Mouse (Mus musculus) naive thymus-derived CD4-positive, alpha-beta T cell, adult 2 months (primary cell): ENCODE measurements at regions not wholly inside any gene's neighbourhood (a gene's known extent, or its start where the extent isn't known, plus 50 kb on each side); places are given as distances from the start of the nearest gene placed in this dataset.

Experiments
- DNase-seq: peaks from one replicate; pipeline ENCODE4 v3.0.0-alpha.2; 2011; ENCODE audit warnings: low read depth

DNA sequence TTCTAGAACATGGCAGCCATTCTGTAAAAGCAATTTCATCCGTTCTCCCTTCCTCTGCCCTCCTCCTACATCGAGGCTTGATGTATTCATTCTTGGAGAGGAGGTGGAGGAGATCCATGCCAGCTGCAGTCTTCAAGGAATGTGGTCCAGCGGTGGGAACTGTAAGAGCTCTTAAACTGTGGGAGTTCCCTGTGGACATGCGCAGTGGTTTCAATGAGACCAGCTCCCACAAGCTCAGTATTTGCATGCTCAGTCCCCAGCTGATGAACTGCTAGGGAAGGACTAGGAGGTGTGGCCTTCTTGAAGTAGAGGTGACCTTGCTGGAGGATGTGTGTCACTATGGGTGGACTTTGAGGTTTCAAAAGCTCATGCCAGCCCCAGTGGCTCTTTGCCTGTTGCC lies 163.7 kb upstream of the Ctnnb1 start:
- no peak for DNase-seq

DNA sequence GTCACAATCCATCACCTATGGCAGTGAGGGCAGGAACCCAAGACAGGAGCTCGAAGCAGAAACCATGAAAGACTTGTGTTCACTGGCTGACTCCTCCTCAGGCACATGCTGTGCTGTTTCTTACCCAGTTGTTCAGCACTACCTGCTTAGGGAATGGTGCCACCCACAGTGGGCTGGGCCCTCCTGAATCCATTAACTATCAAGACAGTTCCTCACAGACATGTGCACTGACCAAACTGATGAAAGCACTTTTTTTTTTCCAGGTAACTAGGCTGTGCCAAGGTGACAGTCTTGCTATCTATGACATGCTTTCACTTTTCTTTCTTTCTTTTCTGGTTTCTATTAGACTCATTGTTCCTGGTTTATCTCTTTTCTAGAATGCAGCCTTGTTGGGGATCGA lies 162.1 kb upstream of the Ctnnb1 start:
- no peak for DNase-seq

DNA sequence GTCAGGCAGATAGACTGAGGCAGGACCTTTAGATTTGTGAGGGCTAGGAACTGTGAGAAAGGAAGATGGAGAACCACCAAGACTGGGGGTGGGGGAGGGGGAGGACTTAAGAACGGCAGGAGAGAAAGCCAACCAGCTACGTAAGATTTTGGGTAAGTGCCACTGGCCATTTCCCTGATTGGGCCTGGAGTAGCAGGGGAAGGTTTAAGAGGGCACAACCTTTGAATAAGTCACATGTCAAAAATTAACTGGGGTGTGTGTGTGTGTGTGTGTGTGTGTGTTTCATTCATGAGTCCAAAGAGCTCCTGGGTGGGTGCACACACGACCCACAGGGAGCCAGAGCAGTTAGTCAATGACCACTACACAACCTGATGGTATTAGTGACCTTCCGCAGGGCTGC lies 161.6 kb upstream of the Ctnnb1 start:
- DNase-seq = no peak

DNA sequence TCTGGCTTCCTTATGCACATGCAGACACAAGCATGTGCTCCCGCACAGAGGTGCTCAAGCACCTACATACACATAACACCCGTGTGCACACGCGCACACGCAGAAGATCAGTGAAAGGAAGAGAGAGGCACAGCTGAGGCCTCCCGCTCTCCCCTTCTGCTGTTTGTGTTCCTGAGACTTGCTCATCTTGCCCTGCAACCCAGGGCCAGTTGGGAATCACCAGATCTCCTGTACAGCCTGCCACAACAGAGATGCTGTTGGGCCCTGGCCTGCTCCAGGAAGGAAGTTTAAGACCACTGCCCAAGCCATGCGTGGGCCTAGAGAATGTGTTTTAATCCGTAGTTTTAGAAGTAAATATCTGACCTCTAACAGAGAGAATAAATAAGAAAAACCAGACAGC lies 160.0 kb upstream of the Ctnnb1 start:
- DNase-seq = no peak

DNA sequence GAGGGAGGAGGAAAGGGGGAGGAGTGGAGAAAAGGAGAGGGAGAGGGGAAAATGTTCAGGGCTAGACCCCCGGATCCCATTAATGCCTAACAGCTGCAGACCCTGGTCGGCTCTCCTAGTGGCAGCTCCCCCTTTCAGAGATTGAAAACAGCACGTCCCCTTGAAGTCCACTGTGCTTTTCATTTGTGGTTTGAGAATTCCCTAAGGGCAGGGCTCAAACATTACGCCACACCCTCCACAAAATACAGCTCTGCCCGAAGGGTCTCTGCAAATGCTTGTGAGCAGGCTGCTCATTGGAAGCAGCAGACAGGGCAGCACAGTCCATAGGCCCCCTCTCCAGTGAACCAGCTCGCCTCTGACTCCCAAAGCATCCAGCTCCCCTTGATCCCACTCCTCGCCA lies 159.3 kb upstream of the Ctnnb1 start:
- no peak for DNase-seq

DNA sequence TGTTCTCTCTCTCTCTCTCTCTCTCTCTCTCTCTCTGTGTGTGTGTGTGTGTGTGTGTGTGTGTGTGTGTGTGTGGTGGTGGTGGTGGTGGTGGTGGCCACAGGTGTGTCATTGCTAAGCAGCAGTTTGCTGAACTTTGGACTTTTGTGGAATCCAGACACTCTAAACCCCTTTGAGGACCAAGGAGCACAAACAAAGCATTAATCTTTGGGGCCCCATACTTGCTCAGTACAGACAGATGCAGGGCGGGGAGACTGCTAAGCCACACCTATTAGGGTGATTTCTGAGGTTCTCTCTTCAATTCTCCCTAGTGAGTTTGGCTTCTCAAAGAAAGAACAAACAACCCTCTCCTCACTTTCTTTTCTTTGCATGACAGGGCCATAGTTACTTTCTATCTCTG lies 158.1 kb upstream of the Ctnnb1 start:
- no peak for DNase-seq

DNA sequence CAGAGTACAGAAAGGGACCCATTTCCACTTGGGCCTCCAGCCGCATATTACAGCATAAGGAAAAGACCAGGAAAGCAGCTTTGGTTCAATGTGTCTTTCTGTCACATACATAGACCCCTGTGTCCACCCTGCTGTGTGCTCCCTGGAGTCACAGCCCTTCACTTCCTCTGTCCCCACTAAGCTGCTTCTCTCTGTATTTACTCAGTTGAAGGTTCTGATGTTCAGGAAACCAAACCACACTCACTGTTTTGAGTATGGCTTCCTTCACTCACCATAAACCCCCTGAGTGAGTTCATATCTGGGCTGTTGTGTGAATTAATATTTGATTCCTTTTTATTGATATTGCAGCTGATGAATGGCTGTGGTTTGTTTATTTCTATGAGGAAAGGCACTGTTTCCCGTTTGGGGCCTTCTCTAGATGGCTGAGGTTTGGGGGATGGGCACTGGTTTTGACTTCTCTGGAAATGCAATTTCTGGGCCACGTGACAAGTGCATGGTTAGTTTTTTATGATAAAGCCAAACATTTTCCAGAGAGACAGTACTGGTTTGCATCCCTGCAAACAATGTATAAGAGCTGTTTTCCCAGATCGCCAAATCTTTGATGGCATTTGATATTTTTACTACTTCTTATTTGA lies 157.0 kb upstream of the Ctnnb1 start:
- DNase-seq = peak; percentile 29

DNA sequence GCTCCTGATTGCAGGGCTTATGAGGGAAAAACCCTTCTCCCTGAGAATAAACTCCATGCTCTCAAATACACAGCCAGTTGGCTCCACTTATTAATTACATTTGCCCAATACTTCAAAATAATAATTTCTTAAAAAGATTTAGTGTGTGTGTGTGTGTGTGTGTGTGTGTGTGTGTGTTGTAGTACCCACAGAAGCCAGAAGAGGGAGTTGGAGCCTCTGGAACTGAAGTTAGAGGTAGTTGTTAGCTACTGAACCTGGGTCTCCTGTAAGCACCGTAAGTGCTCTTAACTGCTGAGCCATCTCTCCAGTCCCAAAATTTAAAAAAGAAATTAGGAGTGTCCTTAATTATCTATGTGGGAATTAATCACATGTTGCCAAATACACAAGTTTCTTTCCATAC lies 154.8 kb upstream of the Ctnnb1 start:
- DNase-seq = no peak

DNA sequence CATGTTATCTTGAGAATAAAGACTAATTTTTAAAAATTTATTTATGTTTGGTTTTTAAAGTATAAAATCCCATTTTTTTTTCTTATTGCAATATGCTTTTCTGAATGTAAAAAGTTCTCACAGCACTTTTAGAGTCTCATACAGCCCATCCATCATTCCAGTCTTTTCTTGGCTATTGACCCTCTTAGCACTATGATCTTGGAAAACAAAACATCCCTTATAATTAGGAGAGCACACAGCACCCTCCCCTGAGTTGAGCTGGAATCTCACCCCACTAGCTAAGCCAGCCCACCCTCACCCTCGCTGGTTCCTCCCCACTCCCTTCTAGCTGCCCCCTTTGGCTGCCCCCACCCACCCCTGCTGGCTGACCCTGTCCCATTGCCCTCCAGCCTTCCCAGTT lies 154.2 kb upstream of the Ctnnb1 start:
- no peak for DNase-seq

DNA sequence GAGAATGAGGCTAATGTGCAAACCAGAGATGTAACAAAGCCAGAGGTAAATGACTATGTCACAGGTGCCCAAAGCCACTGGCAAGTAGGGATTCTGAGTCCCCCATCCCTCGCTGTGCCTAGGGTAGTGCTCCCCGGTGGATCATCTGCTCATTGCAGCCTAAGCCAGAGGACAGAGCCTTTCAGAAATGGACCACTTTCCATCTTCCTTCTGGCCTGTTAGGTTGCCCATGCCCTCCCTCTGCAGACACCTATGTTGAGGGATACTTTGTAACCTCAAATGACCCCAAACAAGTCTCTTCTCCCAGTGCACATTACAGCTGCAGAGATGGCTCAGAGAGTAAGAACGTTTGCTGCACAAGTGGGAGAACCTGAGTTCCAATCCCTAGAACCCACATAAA lies 153.3 kb upstream of the Ctnnb1 start:
- no peak for DNase-seq

DNA sequence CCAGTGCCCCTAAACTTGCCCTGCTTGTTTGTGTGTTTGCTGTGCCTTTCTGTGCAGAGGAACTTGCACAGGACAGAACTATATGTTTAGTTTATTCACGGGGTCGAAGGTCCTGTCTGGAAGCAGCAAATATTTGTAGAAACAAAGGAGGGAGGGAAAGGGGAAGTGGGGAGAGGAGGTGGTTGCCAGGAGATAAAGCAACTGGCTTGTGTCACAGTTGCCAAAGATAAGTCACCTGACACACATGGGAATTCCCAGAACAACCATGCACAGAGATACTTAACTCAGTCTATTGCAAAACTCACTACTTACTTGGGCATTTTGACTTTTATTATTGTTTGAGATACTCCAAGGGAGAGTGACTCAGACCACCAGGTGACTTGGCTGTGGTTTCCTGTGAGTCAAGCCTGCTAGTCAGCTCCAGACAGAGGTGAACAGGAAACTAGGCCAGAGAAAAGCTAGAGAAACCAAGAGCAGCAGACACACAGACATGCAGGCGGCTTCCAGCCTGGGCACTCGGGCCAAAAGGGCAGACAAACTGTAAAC lies 152.5 kb upstream of the Ctnnb1 start:
- peak; percentile 59 for DNase-seq

DNA sequence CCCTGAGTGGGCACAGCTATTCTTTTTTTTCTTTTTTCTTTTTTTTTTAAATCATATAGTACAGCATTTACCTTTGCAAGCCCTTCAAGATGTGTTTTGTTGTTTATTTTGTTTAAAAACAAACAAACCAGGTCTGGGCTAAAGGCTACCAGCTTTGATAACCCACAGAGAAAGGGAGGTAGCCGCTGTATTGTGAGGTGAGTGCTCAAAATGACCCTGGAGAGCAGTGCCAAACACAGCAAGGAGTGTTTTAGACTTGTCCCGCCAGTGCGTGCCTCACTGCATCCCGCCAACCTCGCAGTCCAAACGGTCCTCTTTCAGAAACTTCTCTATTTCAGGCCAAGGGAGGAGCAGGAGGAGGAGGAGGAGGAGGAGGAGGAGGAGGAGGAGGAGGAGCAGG lies 152.0 kb upstream of the Ctnnb1 start:
- DNase-seq = no peak

DNA sequence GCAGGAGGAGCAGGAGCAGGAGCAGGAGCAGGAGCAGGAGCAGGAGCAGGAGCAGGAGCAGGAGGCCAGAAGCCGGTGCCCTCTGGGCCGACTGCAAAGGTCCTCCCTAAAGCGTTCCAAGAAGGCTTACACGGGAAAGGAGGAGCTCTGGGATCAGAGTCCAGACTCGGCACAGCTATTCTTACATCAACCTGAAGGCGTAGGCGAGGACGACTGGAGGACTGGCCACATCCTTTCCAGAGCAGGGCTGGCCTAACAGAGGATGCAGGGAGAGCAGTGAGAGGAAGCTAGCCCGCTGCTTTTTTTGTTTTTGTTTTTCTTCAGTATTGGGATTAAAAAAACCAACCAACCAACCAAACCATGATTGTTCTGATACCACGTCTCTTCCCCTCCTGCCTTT lies 151.5 kb upstream of the Ctnnb1 start:
- DNase-seq = no peak

DNA sequence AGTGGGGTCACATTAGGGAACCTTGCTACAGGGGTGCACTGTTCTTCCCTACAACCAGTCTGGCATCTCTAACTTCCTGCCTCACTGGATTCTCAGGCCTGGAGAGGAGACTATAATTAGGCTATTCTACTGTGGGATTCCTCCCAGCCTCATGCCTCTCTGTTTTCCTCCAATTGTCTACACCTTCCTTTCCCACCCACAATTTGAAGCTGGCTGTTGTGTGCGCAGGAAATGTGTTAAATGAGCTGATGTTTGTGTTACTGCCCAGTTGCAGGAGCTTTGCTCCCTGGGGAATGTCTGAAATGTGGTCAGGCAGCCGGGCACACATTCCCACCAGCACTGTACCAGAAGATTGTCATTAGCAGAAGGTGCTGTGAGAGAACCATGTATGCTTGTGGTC lies 150.6 kb upstream of the Ctnnb1 start:
- no peak for DNase-seq

DNA sequence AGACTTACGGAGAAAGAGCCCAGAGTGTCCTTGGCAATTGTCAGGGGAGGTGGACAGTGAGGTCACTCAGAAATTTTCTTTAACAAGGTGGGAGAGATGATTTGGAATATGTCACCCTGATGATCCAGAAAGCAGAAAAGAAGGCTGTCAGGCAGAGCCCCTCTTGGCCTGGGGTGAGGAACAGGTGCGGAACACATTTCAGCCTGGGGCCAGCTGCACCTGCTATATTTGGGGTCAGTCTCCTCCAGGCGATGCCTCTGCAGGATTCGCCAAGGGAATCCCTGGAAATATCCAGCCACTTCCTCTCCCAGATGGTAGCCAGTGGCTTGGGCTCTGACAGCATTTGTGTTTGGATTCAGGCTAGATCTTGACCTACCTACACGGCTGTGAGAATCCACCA lies 134.8 kb upstream of the Ctnnb1 start:
- DNase-seq = no peak

DNA sequence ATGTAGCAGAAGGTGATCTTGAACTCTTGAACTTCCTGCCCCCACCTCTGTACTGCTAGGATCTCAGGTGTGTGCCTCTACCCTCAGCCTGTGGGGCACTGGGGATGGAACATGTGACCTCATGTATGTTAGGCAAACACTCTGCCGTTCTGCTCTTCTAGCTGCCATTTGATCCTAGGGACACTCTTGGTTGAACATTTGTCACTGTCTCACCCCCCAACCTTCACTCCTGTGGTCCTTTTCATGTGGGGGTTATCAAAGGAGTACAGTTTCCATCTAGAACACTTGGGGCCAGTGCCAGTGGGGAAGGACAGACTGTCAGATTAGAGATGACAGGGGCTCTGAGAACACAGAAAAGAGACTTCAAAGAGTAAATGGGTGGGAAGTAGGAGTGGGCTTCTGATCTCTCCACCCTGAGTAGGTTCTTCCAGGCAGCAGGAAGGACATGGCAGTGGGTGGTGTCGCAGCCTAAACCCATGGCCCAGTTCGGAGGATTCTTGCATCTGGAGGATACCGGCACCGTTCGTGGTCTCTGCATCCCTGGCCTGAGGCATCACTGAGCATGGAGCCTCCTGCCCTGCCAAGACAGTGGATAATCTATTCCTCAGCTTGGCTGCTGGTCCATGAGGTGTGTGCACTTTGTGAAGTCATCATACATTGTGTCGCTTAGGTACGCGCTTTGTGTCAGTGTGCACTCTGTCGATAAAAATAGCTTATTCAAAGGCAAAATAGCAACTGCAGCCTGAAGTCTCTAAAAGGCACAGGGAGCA lies 132.7 kb upstream of the Ctnnb1 start:
- peak; percentile 53 for DNase-seq

DNA sequence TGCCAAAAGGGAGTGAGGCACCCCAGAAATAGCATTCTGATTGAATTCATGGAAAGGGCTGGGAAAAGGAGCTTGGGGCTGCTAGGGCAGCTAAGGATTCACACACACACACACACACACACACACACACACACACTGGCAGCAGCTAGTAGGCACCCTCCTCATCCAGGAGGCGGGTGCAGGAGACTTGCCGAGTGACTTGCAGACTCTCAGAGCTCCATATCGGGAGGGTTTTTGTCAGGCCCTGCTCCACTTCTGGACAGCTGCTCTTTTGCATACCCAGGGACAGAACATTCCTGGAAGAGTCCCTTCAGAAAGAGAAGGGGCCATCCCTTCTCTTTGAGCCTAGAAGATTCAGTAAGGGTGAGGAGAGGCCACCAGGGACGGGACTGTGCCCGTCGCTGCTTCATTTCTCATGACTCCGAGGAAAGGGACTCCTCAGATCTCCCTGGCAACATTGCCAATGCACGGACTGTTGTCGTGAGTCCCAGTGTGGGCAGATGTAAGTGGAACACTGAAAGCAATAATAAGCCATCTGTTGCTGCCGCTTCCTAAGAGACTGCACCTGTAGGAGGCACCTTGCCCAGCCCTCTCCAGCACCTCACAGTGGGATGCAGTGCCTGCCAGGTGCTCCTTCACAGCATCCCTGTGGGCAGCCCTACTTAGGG lies 130.9 kb upstream of the Ctnnb1 start:
- no peak for DNase-seq

DNA sequence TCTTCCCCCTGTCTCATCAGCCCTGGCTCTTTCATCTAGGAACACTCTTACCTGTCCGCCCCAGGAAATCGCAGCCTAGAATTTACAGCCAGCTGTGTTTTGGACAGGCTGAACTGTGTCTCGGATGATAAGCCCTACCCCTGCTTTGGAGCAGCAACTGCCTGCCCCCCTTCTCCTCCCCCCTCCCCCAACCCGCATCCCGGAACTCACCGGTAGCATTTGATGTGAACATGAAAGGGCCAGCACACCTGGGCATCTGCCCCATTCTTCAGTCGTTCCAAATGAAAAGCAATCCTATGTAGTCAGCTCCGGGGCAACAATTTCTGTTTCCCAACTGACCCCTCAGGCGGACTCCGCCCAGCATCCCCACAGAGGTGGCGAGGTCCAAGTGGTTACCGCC lies 130.1 kb upstream of the Ctnnb1 start:
- DNase-seq = no peak

DNA sequence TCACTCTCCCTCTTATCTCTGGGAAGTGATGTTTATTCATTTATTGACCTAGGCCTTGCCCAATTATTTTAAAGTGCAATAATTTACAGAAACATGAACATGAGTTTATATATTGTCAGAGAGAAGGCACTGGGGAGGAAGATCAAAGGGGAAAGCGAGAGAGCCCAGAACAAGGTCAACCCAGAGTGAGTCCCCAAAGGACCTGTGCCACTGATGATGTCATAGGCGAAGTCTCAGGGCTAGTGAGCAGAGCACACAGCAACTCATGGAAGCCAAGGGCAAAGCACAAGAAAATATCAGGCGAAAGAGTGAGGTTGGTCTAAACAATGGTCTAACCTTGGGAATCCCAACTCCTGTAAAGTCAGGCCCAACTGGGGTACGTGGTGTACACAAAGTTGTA lies 126.4 kb upstream of the Ctnnb1 start:
- DNase-seq = no peak

DNA sequence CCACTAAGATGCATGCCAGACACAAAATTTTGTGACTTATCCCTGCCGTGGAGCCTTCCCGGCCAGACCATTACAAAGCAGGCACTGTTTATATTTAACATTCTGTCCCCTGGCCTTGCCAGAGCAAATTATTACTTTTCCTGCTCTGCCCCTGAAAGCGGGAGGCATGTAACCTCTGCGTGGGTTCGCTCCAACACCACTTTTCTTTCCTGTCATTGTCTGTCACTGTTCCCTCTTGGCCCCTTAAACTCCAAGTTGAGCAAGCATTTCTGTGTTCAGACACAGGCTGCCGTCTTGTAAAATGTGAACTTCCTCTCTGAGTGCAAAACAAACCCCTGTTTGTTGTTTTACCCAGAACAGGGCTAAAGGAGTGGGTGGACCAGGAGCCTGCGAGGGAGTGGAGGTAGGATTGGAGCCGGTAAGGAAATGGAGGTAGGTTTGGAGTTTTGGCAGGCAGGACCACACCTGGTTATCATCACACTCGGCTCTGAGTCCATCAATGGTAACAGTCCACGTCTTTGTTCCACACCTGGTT lies 124.2 kb upstream of the Ctnnb1 start:
- no peak for DNase-seq

DNA sequence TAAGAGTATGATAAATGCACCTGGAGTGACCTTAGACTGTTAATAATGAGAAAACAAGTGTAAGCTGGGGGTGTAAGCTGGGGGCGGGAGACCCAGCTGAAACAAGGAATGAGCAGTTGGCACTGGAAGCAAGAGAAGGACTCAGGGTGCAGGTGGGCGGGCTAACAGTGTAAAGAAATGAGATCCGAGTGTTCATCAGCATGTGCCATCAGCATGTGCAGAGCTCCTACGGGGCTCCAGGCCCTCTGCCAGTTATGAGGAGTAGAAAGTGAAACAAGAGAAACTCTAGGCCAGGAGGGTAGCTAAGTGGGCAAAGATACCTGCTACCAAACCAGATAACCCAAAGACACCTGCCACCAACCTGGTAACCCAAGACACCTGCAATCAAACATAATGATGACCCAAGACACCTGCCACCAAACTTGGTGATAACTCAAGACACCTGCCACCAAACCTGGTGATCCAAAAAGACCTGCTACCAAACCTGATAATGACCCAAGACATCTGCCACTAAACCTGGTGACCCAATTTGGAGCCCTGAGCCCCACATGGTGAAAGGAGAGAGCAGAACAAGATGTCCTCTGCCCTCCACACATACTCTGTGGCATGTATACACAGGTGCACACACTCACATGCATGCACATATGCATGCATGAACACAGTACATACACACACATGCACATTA lies 120.1 kb upstream of the Ctnnb1 start:
- no peak for DNase-seq

DNA sequence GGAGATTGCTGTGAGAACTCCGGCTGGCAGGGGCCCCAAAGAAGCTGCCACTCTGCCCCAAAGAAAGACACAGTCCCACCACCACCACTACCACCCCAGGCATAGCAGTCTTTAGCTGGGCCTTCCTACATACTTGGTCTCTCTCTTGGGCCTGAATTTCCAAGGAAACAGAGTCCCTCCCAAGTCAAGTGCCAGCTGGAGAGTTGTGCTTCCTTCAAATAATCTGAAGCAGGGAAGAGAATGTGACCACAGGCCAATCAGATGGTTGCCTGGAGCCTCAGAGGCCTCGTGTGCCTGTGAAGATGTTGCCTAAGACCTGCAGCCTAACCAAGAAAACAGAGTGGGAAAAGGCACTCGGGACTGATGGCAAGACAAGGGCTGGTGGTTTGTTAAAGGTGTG lies 117.5 kb upstream of the Ctnnb1 start:
- DNase-seq = no peak
